Mouse (Mus musculus) regulatory T cell (primary cell): Measurements from ENCODE around the gene Gnptab.

Experiments
- in situ Hi-C: fragments of 300-600 bp; cut with MboI, MseI; formaldehyde crosslinking; loops from one replicate; pipeline ENCODE4 v1.15.1; 2025; ENCODE audit warnings: high pct_unique_total_duplicates

Gnptab gene

GRCm38 (mm10) chr10:88376770-88377169, 2.2 kb upstream of the Gnptab start:
- in situ Hi-C loops: loop anchor here (5.0 to 10.0 kb wide), 3 partner anchors 46 to 448 kb away; partner anchors contain the start of gene Utp20

GRCm38 (mm10) chr10:88377666-88378065, 1.3 kb upstream of the Gnptab start:
- in situ Hi-C loops: loop anchor here (5.0 to 10.0 kb wide), 3 partner anchors 45 to 447 kb away; partner anchors contain the start of gene Utp20

DNA sequence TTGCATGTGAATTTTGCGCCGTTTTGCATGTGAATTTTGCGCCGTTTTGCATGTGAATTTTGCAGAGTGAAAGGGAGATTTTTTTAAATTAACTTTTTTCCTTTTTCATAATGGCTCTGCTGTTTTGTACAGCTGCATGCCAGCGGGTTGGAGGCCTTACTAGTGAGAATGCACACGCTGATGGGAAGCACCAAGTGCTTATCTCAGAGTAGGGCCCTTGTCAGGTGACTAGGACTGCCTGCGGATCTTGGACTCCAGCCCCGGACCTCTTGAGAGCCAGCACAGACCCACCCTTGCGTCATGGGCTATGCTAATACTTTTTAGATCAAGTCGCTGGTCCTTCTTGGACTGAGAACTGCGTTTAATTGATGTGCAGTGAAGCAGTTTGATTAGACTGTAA, 1.1 kb downstream of the Gnptab start:
- in situ Hi-C loops: loop anchor here (5.0 kb wide), 1 partner anchor 122 kb away; the partner anchor contains the start of gene Chpt1

- in situ Hi-C loops: loop anchor here (5.0 kb wide), 1 partner anchor 122 kb away; the partner anchor contains the start of gene Chpt1
Measured at GRCm38 (mm10) chr10:88380430-88381060, 1.6 kb downstream of the Gnptab start.

DNA sequence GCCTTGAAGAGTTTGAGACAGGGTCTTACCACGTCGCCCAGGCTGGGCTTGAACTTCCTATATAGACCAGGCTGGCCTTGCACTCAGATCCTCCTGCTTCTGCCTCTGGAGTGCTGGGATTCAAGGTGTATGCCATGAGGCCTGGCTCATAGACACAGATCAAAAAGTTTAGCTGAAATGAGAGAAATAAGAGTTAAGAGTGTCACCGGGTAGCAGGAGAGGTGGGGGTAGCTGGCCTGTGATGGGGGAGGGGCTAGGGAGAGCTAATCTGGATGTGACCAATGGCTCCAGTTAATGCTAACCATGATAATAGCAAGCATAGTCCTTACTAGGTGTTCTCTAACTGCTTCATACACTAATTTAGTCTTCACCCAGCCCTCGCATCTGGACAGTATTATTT, 2.4 kb downstream of the Gnptab start:
- in situ Hi-C loops: loop anchor here (5.0 kb wide), 1 partner anchor 121 kb away; the partner anchor contains the start of gene Chpt1

GRCm38 (mm10) chr10:88382009-88382408, 3.1 kb downstream of the Gnptab start:
- in situ Hi-C loops: loop anchor here (5.0 kb wide), 1 partner anchor 120 kb away; the partner anchor contains the start of gene Chpt1

DNA sequence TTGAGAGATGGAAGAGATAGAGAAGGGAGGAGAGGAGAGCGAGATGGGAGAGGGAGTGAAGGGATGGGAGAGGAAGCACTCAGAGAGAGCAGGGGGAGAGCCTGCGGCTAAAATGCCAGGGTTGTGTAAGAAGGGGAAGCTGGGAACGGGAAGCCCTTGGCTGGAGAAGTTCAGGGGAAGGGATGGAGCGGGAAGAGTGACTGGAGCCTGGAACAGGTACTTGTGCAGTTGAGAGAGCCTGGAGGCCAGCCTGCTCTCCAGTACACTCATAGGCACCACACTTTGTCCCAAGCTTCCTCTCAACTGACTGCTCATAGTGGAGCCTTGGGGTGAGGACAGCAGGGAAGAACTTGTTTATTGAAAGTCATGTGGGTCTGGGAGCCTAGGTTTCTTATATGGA, 4.5 kb downstream of the Gnptab start:
- in situ Hi-C loops: loop anchor here (5.0 kb wide), 1 partner anchor 119 kb away; the partner anchor contains the start of gene Chpt1

GRCm38 (mm10) chr10:88384081-88384480, 5.1 kb downstream of the Gnptab start:
- in situ Hi-C loops: loop anchor here (5.0 kb wide), 1 partner anchor 118 kb away; the partner anchor contains the start of gene Chpt1

DNA sequence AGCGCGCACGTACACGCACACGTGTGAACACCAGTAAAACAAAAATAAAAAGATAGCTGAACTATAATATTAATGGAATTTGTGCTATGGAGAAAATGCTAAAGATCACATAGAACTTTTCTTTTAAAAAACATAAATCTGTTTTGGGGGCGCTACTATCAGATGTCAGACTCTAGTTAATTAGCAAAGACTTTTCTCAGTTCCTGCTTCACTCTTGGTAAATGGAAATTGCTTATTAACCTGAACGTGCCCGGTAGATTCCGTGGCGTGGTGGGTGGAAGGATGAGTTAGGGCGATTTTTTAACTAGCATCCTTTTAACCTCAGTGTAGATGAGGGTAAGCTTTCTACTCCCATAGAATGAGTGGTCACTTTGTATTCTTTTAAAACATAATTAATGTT, 6.4 kb downstream of the Gnptab start:
- in situ Hi-C loops: loop anchor here (5.0 kb wide), 1 partner anchor 202 kb away; no protein-coding TSS in a partner anchor

GRCm38 (mm10) chr10:88385758-88386157, 6.8 kb downstream of the Gnptab start:
- in situ Hi-C loops: loop anchor here (5.0 kb wide), 1 partner anchor 202 kb away; no protein-coding TSS in a partner anchor

- in situ Hi-C loops: loop anchor here (5.0 kb wide), 1 partner anchor 201 kb away; no protein-coding TSS in a partner anchor
Measured at GRCm38 (mm10) chr10:88386251-88386650, 7.3 kb downstream of the Gnptab start.

- in situ Hi-C loops: loop anchor here (5.0 kb wide), 1 partner anchor 198 kb away; no protein-coding TSS in a partner anchor
Measured at GRCm38 (mm10) chr10:88389576-88389975, 10.6 kb downstream of the Gnptab start.

DNA sequence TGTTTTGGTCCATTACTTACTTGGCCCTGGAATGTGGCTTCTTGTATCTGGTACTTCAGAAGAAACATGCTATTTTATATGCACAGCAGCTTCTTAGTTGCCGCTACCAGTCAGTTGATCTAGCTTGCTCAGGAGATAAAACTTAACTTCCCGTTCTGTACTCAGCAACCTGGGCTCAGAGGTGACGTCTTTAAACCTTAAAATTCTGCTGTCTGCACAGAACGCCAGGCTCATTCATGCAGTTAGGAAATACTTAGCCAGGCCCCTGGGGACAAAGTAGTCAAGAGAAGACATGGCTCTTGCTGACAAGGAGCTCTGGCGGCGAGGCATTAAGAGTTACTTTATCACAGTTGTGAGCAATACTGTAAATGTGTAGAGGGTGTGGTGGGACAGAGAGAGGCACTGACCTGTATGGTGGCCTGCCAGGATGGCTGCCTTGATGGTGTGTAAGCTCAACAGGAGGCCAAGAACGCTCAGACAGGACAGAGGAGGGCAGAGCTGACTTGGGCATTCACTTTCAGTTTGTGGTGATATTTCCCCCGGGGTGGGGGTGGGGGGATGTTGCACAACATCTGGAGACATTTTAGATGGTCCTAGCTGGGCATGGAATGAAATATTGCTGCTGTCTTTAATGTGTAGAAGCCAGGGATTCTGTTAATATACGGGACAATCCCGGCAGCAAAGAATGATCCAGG, 11.3 kb downstream of the Gnptab start:
- in situ Hi-C loops: no loop called here

DNA sequence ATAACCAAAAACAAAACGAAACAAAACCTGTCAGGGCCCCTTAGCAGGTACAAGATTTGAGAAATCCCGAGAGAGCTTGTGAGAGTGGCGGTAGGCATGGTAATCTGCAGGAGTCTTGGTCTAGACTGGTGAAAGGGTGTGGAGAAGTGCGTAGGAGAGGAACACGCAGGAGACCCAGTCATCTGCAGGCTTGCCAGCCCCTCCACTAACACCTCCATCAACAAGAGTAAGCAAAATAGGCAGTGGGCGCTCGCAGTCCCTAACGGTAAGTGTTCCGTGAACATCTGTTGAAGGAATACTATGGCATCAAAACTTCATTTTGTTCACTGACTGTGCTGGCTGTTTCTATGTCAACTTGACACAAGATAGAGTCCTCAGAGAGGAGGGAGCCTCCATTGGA, 12.6 kb downstream of the Gnptab start:
- in situ Hi-C loops: no loop called here

DNA sequence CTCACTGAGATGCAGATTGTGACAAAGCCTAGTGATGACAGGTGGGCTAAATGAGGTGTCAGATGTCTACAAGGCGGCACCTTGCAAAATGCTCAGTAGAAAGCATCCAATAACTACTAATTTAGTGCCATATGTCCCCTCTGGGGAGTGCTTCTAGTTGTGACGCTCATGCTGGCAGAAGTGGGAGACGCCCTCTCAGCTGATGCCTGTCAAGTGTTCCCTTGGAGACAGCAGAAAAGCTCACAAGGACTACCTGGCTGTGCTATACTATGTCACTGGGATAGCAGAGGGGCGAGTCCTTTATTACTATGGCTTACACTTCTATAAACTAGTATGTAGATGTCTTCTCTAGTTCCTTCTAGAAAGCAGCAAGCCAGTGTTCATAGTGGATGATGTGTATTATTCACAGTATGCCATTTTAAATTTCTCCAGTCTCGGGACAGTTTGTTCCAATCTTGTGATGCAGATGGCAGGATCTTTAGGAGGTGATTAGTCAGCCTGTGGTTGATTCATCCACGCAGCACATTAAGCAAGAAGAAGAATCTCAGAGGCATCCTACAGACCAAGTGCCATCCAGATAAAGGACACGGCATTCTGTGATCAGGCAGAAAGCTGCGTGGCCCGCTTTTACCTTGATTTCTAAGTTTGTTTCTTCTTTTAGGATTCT, 13.4 kb downstream of the Gnptab start:
- in situ Hi-C loops: no loop called here

DNA sequence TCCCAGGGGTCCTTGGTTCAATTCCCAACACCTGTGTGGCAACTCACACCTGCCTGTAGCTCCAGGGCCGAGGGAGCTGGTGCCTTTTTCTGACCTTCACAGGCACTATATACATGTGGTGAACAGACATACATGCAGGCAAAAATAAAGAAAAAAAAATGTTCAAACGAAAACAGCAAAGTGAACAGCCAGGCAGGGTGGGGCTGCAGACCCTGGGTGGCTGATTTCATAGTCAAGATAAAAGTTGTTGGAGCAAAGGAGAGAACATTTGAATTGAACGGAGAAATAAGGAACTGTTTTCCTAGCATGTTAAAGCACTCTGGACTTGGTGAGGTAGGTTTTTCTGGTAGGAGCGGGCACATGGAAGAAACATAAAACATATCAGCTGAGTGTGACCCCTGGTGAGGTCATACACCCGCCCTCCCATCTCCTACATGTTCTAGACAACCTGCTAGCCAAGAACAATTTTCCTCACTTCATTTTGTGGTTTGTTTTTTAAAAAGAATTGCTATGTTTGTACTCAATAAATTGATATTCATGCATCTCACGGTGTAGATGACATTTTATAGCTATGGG, 19.8 kb downstream of the Gnptab start:
- in situ Hi-C loops: no loop called here

GRCm38 (mm10) chr10:88399271-88399670, 20.3 kb downstream of the Gnptab start:
- in situ Hi-C loops: no loop called here

GRCm38 (mm10) chr10:88403021-88403420, 24.1 kb downstream of the Gnptab start:
- in situ Hi-C loops: no loop called here

GRCm38 (mm10) chr10:88404220-88404619, 25.3 kb downstream of the Gnptab start:
- in situ Hi-C loops: no loop called here

DNA sequence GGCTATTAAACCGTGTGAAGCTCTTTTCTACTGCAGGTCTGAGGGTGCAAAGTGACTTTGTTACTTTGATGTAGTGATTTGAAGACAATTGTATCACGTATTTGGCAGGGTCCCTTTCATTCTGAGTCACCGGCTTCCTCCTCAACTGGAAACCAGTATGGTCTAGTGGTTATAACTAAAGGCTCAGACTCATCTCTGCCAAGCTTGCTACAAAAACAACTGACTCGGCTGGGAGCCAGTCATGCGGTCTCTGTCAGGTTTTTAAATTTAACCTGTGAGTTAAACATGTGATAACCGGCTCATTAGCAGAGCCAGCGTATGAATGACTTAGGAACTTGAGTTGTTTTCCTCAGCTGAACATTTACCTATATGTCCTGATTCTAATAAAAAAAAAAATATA, 26.9 kb downstream of the Gnptab start:
- in situ Hi-C loops: no loop called here

DNA sequence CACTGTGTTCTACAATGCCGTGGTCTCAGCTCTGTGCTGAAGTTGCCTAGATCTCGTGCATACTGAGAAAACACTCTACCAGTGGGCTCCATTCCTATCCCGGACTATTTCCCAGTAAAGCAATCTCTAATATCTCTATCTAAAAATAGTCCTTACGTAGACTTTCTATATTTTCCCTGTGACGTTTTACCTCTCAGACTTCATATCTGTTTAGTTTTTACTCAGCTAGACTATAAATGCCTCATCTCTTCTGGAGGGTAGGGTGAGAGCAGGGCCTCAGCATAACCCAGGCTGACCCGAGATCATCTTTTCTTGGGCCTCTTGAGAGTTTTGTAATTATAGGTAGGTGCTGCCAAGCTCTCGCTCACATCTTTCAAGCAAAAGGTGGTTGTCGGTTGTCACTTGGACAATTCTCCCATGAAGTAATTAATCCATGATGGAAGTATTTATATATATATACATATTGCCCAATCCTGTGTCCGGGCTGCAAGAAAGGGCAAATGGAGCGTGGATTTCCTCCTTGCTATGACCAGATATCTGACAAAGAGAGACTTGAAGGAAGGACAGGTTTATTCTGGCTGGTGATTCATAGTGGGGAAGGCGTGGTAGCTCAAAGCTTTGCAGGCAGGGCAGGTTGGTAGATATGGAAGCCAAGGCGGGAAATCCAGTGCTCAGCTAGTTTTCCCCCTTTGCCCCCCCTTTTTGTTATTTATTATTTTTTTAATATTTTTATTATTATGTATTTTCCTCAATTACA, 29.1 kb downstream of the Gnptab start:
- in situ Hi-C loops: no loop called here
